Mouse (Mus musculus) lung, embryonic 14.5 days (tissue): Measurements from ENCODE around the gene Hormad2. TPM values are rescaled to one million over a fixed set of nuclear protein-coding genes. Genes with fewer than 3 reads are reported as not detected.

Experiments used
- ATAC-seq: fragments of 200-750 bp; cut with Nextera tagmentation; 2 replicates; pipeline ENCODE4 v1.8.0; 2017; ENCODE audit warnings: mild to moderate bottlenecking, moderate TSS enrichment, moderate library complexity; ENCODE audit not compliant: insufficient read depth
- DNase-seq: peaks from one replicate; pipeline ENCODE4 v3.0.0-alpha.2; 2015
- H3K27ac ChIP-seq: fragments of 300-500 bp; sonication (generic); 2 replicates; pipeline ENCODE4 v1.5.1; 2014; ENCODE audit warnings: low read depth, mild to moderate bottlenecking, moderate library complexity
- H3K27me3 ChIP-seq: fragments of 300-500 bp; sonication (generic); 2 replicates; pipeline ENCODE4 v1.6.1; 2014; ENCODE audit warnings: low read length, control low read depth; ENCODE audit not compliant: insufficient read depth
- H3K36me3 ChIP-seq: fragments of 300-500 bp; sonication (generic); 2 replicates; pipeline ENCODE4 v1.6.1; 2014; ENCODE audit warnings: control low read depth; ENCODE audit not compliant: insufficient read depth
- H3K4me1 ChIP-seq: fragments of 300-500 bp; sonication (generic); 2 replicates; pipeline ENCODE4 v1.6.1; 2014; ENCODE audit warnings: antibody characterized with exemption, control low read depth; ENCODE audit not compliant: insufficient read depth
- H3K4me2 ChIP-seq: fragments of 300-500 bp; sonication (generic); 2 replicates; pipeline ENCODE4 v1.6.1; 2014; ENCODE audit warnings: mild to moderate bottlenecking
- H3K4me3 ChIP-seq: fragments of 300-500 bp; sonication (generic); 2 replicates; pipeline ENCODE4 v1.5.1; 2014; ENCODE audit warnings: low read depth, low read length
- H3K9ac ChIP-seq: fragments of 300-500 bp; sonication (generic); 2 replicates; pipeline ENCODE4 v1.6.1; 2014
- H3K9me3 ChIP-seq: fragments of 300-500 bp; sonication (generic); 2 replicates; pipeline ENCODE4 v1.6.1; 2016; ENCODE audit warnings: low read depth, low read length, control low read depth
- CTCF ChIP-seq: IDR thresholded peaks from 2 replicates; pipeline ENCODE4 v1.5.1; 2016; ENCODE audit warnings: antibody characterized with exemption, low read depth
- WGBS: fragments of 180-500 bp; shearing (Covaris S2); extraction: QIAGEN DNeasy Blood & Tissue Kit; methylation state at CpG from one replicate; pipeline ENCODE4 v1.1.7; 2014; 5-methylcytosine and 5-hydroxymethylcytosine counted together
- polyA plus RNA-seq: library from polyadenylated mRNA; unstranded; fragments of >200 nt; fragmentation: Nextera tagmentation; extraction: Ambion mirVana; gene quantifications from 2 replicates; pipeline ENCODE4 v1.2.1, GENCODE M21; 2014

The Hormad2 gene
- polyA plus RNA-seq, 1 experiment from 2014 or later, result 0.09 TPM

DNA sequence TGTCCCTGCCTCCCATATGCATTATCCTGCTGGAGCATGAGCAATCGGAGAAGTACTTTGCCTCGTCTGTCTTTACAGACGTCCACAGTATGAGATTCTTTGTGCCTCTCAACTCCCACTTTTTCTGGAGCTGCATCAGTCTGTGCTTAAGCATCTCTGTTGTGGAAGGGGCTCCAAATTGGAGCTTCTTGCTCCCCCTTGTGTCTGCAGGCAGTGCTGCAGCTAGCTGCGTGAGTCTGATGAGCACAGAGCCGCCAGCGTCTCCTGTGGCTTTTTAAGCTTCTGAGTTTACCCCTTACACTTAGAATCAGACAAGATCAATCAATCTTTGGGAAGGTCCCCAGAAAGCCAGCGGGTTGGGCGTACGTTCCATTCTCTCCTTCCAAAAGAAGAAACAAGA lies 10.2 kb upstream of the Hormad2 start:
- H3K36me3 ChIP-seq, result no peaks in the 10 kb centered on the region
- H3K9me3 ChIP-seq, result no peaks in the 10 kb centered on the region
- H3K27ac ChIP-seq, result no peak overlapping the region
- H3K9ac ChIP-seq, result no peak overlapping the region
- H3K4me1 ChIP-seq, result no peaks in the 10 kb centered on the region
- WGBS, result 13% methylated on average over 9 of the region's 9 CpGs
- no peaks in the 10 kb centered on the region for H3K27me3 ChIP-seq
- no peak for ATAC-seq
- peak; percentile 77 for TF ChIP-seq CTCF
- DNase-seq, result peak; percentile 88
- H3K4me3 ChIP-seq, result no peak overlapping the region
- H3K4me2 ChIP-seq, result no peak overlapping the region

DNA sequence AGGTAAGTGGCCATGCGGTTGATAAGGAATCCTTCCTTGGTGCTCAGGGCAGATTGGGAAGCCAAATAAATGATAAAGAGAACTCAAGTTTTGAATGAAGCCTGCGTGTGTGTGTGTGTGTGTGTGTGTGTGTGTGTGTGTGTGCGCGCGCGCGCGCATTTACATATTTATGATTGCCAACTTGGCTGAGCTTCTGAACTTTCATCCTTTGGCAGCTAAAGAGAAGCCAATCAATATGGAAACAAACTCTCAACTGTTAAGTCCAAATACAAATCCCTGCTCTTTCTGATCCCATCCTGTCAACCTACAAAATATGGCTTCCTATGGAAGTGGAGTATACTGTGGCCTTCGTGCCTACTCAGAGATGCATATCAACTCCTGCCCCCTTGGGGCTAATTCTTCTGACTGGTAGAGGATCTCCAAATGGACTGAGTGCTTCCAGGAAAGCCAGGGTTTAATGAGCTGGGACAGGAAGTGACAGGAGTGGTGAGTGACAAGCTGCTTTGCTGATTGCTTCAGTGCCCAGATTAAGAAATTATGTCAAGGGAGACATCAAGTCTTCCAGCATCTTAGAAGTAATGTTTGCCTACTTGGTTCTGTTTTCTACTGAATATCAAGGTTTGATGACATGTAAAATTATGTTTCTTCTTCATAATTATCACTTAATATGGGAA lies 5.4 kb upstream of the Hormad2 start:
- TF ChIP-seq CTCF, result no peak
- ATAC-seq, result no peak
- Histone ChIP-seq H3K4me3 (no peak overlapping the region), H3K9me3 (no peaks in the 10 kb centered on the region), H3K9ac (no peak overlapping the region), H3K36me3 (no peaks in the 10 kb centered on the region), H3K4me2 (no peak overlapping the region), H3K27me3 (no peaks in the 10 kb centered on the region), H3K4me1 (no peaks in the 10 kb centered on the region), H3K27ac (no peak overlapping the region)
- WGBS, result 87% methylated on average over 9 of the region's 9 CpGs
- no peak for DNase-seq

DNA sequence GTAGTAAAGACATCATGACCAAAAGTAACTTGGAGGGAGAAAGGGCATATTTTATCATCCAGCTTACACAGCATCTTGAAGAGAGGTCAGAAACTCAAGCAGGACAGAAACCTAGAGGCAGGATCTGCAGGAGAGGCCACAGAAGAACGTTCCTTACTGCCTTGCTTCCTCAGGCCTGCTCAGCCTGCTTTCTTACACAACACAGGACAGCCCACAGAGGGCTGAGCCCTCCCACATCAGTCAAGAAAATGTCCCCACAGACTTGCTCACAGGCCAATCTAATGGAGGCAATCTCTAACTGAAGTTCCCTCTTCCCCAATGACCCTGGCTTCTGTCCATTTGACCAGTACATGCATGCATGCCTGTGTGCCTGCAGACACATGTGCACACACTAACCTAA lies 1.4 kb upstream of the Hormad2 start:
- TF ChIP-seq CTCF, result no peak
- Histone ChIP-seq H3K9me3 (no peaks in the 10 kb centered on the region), H3K36me3 (no peaks in the 10 kb centered on the region), H3K9ac (no peak overlapping the region), H3K4me3 (no peak overlapping the region), H3K4me1 (no peaks in the 10 kb centered on the region), H3K27ac (no peak overlapping the region), H3K4me2 (no peak overlapping the region), H3K27me3 (no peaks in the 10 kb centered on the region)
- DNase-seq, result no peak
- 42% methylated on average over 1 of the region's 1 CpGs for WGBS
- ATAC-seq, result no peak

DNA sequence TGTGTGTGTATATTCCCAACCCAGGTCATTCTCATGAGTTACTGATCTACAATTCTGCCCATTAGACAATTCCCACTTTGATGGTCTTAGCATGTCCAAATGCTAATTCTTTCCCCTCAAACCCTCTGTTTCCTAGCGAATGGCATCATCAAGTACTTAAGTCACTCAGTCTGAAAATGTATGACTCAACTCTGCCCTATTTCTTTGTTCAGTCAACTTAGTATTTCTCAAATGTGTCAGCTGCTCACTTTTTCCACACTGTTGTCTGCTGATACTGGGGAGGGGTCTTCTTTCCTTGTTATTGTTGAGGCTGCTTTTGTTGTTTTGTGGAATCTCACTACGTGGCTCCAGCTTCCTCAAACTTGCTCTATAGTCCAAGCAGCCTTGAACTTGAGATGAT lies 2.7 kb downstream of the Hormad2 start:
- no peaks in the 10 kb centered on the region for H3K27me3 ChIP-seq
- no peak for TF ChIP-seq CTCF
- no peak overlapping the region for H3K4me3 ChIP-seq
- ATAC-seq, result no peak
- WGBS, result 58% methylated on average over 2 of the region's 2 CpGs
- H3K4me1 ChIP-seq, result no peaks in the 10 kb centered on the region
- no peak overlapping the region for H3K27ac ChIP-seq
- no peaks in the 10 kb centered on the region for H3K9me3 ChIP-seq
- H3K4me2 ChIP-seq, result no peak overlapping the region
- no peaks in the 10 kb centered on the region for H3K36me3 ChIP-seq
- DNase-seq, result no peak
- no peak overlapping the region for H3K9ac ChIP-seq

DNA sequence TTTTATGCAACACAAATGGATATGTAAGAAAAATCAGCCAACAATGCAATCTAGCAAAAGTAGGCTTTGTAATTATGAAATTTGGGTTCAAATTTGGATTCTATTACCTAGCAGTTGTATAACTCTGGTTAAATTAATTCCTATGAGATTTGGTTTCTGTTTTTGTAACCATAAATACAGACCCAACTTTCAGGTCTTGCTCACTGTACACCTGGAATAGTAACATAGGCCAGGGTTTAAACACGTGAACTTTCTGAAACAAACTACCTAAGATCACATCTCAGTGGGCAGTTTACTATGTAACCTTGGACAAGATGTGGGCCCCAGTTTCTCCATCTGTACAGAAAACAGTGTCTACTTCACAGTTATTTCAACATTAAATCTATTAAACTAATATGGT lies 3.6 kb downstream of the Hormad2 start:
- H3K4me3 ChIP-seq, result no peak overlapping the region
- no peak for TF ChIP-seq CTCF
- H3K36me3 ChIP-seq, result no peaks in the 10 kb centered on the region
- no peak for DNase-seq
- H3K27ac ChIP-seq, result no peak overlapping the region
- no peaks in the 10 kb centered on the region for H3K4me1 ChIP-seq
- no peaks in the 10 kb centered on the region for H3K27me3 ChIP-seq
- 75% methylated on average over 1 of the region's 1 CpGs for WGBS
- ATAC-seq, result no peak
- H3K9ac ChIP-seq, result no peak overlapping the region
- no peaks in the 10 kb centered on the region for H3K9me3 ChIP-seq
- no peak overlapping the region for H3K4me2 ChIP-seq

DNA sequence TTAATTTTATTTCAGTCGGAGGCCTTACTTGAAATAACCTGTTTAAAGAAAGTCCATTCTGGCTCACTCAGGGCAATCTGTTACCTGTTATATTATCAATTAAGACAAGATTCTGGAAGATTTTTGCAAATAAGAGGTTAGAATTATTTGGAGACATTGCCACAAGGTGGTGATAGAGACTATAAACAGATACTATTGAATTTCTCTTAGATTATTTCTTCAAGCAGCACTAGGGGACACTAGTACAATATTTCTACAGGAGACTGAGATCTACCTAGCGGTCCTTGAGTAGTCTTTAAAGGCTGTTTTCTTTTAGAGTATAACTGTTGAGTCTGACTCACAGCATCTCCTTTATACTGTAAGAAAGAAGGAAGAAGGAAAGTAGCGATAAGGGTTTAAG lies 4.3 kb downstream of the Hormad2 start:
- Histone ChIP-seq H3K4me3 (no peak overlapping the region), H3K9me3 (no peaks in the 10 kb centered on the region), H3K9ac (no peak overlapping the region), H3K36me3 (no peaks in the 10 kb centered on the region), H3K4me2 (no peak overlapping the region), H3K4me1 (no peaks in the 10 kb centered on the region), H3K27ac (no peak overlapping the region), H3K27me3 (no peaks in the 10 kb centered on the region)
- ATAC-seq (no peak), DNase-seq (peak; percentile 67)
- WGBS, result 70% methylated on average over 3 of the region's 3 CpGs
- TF ChIP-seq CTCF, result peak; percentile 48

DNA sequence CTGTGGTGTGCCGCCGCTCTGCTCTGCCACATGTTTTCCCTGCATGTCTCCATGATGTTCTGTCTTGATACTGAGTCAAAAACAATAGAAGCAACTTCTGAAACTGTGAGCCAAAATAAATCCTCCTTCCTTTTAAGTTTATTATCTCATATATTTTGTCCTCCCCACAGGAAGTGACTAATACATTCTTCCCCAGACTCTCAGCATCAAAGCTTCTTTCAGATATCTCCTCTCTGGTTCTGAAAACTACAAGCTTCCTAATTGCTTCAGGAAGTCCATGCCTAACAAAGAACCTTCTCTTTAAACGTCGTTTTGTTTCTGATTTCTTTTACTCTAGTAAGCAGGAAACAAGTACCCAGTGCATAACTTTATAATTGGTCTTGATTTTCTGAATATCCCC lies 6.4 kb downstream of the Hormad2 start:
- WGBS, result 73% methylated on average over 4 of the region's 4 CpGs
- no peak overlapping the region for H3K9ac ChIP-seq
- no peaks in the 10 kb centered on the region for H3K27me3 ChIP-seq

DNA sequence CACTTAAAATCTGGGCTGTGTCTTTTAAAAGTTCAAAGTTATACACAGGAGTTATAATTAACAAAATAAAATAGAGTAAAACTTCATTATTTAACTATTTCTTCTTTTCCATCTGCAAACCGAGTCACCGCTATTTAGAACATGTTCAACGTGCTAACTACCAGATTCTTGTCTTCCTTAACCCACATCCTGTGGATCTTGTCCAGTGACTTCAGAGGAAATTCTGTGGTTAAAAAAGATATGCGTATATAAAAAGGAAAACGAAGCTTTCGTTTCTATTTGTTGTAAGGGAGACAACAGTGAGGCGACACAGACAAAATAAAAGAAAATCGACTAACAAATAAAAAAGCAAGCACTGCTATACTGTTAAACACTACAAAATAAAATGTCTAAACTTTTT lies 17.1 kb downstream of the Hormad2 start:
- no peak for DNase-seq
- no peak overlapping the region for H3K27ac ChIP-seq
- no peak overlapping the region for H3K4me3 ChIP-seq
- TF ChIP-seq CTCF, result no peak
- no peak for ATAC-seq
- no peaks in the 10 kb centered on the region for H3K9me3 ChIP-seq
- WGBS, result 82% methylated on average over 8 of the region's 8 CpGs
- H3K27me3 ChIP-seq, result no peaks in the 10 kb centered on the region; the same call in 1 of the 2 replicates
- H3K9ac ChIP-seq, result no peak overlapping the region
- H3K4me1 ChIP-seq, result no peaks in the 10 kb centered on the region
- H3K4me2 ChIP-seq, result no peak overlapping the region
- H3K36me3 ChIP-seq, result no peaks in the 10 kb centered on the region

More for the DNA sequence above, 6.4 kb downstream of the Hormad2 start:
- TF ChIP-seq CTCF, result no peak
- no peaks in the 10 kb centered on the region for H3K4me1 ChIP-seq
- H3K9me3 ChIP-seq, result no peaks in the 10 kb centered on the region
- H3K36me3 ChIP-seq, result no peaks in the 10 kb centered on the region
- no peak overlapping the region for H3K27ac ChIP-seq
- no peak overlapping the region for H3K4me3 ChIP-seq
- no peak for ATAC-seq
- H3K4me2 ChIP-seq, result no peak overlapping the region
- DNase-seq, result no peak
